Mouse (Mus musculus) midbrain, embryonic 13.5 days (tissue): ENCODE data around the gene Camkmt. TPM values are rescaled to one million over a fixed set of nuclear protein-coding genes. Genes with fewer than 3 reads are reported as not detected.

Experiments
- ATAC-seq: fragments of 200-750 bp; cut with Nextera tagmentation; 2 replicates; pipeline ENCODE4 v1.8.0; 2017; ENCODE audit warnings: mild to moderate bottlenecking, moderate TSS enrichment, moderate library complexity
- H3K27ac ChIP-seq: fragments of 300-500 bp; sonication (generic); 2 replicates; pipeline ENCODE4 v1.5.1; 2015; ENCODE audit warnings: inconsistent platforms, mild to moderate bottlenecking, moderate library complexity
- H3K27me3 ChIP-seq: fragments of 300-500 bp; sonication (generic); 2 replicates; pipeline ENCODE4 v1.6.1; 2015; ENCODE audit warnings: mild to moderate bottlenecking, inconsistent platforms
- H3K36me3 ChIP-seq: fragments of 300-500 bp; sonication (generic); 2 replicates; pipeline ENCODE4 v1.6.1; 2015; ENCODE audit warnings: mild to moderate bottlenecking, inconsistent platforms
- H3K4me1 ChIP-seq: fragments of 300-500 bp; sonication (generic); replicated peaks from 2 replicates; pipeline ENCODE4 v1.6.1; 2015; ENCODE audit warnings: inconsistent platforms
- H3K4me2 ChIP-seq: fragments of 300-500 bp; sonication (generic); replicated peaks from 2 replicates; pipeline ENCODE4 v1.6.1; 2015; ENCODE audit warnings: moderate library complexity, mild to moderate bottlenecking, inconsistent platforms
- H3K4me3 ChIP-seq: fragments of 300-500 bp; sonication (generic); replicated peaks from 2 replicates; pipeline ENCODE4 v1.5.1; 2015; ENCODE audit warnings: mild to moderate bottlenecking, inconsistent platforms
- H3K9ac ChIP-seq: fragments of 300-500 bp; sonication (generic); replicated peaks from 2 replicates; pipeline ENCODE4 v1.6.1; 2015; ENCODE audit warnings: mild to moderate bottlenecking, inconsistent platforms
- H3K9me3 ChIP-seq: fragments of 300-500 bp; sonication (generic); 2 replicates; pipeline ENCODE4 v1.6.1; 2016; ENCODE audit warnings: mild to moderate bottlenecking, inconsistent platforms
- WGBS: fragments of 180-500 bp; shearing (Covaris S2); methylation state at CpG from one replicate; pipeline ENCODE4 v1.1.7; 2015; 5-methylcytosine and 5-hydroxymethylcytosine counted together
- polyA plus RNA-seq: library from polyadenylated mRNA; unstranded; fragments of >200 nt; fragmentation: Nextera tagmentation; extraction: Ambion mirVana; gene quantifications from 2 replicates; pipeline ENCODE4 v1.2.1, GENCODE M21; 2015

Gene Camkmt
- polyA plus RNA-seq, 1 experiment from 2014 or later, result 18.6 TPM

DNA sequence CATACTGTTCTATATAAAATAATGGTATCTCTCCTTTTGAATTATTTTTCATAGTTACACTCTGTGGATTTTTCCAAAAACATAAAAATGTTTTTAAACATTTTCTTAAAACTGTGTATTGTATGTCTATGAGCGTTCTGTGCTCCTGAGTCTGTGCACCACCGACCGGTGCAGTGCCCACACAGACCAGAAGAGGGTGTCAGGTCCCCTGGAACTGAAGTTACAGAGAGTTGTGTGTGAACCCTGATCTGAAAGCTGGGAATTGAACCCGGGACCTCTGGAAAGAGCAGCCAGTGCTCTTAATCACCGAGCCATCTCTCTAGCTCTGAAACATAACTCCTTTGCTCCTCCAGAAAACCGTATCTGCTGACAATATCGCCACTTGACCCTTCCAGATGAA lies 262.4 kb downstream of the Camkmt start:
- Histone ChIP-seq H3K4me2 (no peak overlapping the region), H3K4me3 (no peak overlapping the region), H3K9me3 (no peaks in the 10 kb centered on the region), H3K27me3 (no peaks in the 10 kb centered on the region), H3K36me3 (no peaks in the 10 kb centered on the region), H3K27ac (no peak overlapping the region), H3K9ac (no peak overlapping the region), H3K4me1 (no peaks in the 10 kb centered on the region)
- ATAC-seq, result no peak
- 90% methylated on average over 7 of the region's 7 CpGs for WGBS

DNA sequence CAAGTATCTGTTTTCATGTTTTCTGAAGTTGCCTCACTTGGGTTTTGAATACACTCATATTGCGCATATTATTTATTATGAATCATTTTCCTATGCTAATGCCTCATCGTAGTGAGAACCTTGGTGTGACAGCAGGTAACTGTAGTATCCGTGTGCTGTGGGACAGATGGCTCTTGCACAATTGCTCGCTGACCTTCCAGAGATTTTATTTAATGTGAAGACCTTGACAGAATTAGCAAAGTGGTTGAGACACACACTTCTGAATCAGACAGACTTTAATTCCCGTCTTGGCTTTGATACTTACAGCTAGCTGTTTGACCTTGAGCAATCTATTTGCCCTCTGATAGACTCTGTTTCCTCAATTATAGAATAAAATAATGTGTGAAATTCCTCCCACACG lies 262.8 kb downstream of the Camkmt start:
- Histone ChIP-seq H3K4me3 (no peak overlapping the region), H3K9me3 (no peaks in the 10 kb centered on the region), H3K4me1 (no peaks in the 10 kb centered on the region), H3K27me3 (no peaks in the 10 kb centered on the region), H3K4me2 (no peak overlapping the region), H3K27ac (no peak overlapping the region), H3K9ac (no peak overlapping the region), H3K36me3 (no peaks in the 10 kb centered on the region)
- no peak for ATAC-seq
- 81% methylated on average over 6 of the region's 6 CpGs for WGBS

DNA sequence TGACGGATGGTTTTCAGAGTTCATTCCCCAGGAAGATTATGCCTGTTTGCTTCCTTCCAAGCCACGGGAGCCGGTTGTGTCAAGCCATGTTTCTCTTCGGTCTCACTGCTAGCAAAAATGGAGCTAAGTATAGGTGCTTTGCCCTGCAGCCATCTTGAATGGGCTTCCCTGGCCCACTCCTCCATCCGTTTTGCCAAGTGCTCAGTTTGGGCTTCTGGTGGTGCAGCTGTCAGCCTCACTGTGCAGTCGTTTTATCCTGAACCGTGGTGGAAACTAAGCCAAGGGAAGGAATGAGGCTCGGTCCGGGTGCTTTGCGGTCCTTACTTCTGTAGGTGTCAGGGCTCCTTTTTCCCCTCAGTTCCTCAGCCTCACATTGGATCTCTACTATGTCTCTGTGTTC lies 263.3 kb downstream of the Camkmt start:
- Histone ChIP-seq H3K27ac (no peak overlapping the region), H3K4me3 (no peak overlapping the region), H3K36me3 (no peaks in the 10 kb centered on the region), H3K4me1 (no peaks in the 10 kb centered on the region), H3K9ac (no peak overlapping the region), H3K4me2 (no peak overlapping the region), H3K27me3 (no peaks in the 10 kb centered on the region), H3K9me3 (no peaks in the 10 kb centered on the region)
- ATAC-seq, result no peak
- 87% methylated on average over 10 of the region's 10 CpGs for WGBS

DNA sequence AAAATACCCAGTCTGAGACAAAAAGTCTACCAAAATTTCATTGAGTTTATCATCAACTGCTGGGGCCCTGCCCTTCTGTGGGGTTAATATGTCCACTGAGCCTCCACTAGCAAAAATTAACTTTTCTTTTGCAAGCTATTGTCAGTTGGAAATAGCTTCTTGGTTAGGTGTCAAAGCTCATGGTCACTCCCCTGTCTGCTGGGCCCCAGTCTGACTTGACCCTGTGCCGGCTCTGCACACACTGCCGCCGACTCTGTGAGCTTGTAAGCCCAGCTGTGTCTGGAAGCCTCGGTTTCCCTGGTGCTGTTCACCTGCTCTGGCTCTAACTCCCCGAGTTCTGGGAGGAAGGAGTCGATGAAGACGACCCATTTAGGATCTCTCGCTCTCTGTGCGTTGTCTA lies 265.0 kb downstream of the Camkmt start:
- Histone ChIP-seq H3K4me1 (no peaks in the 10 kb centered on the region), H3K4me3 (no peak overlapping the region), H3K36me3 (no peaks in the 10 kb centered on the region), H3K9me3 (no peaks in the 10 kb centered on the region), H3K4me2 (no peak overlapping the region), H3K27me3 (no peaks in the 10 kb centered on the region), H3K9ac (no peak overlapping the region), H3K27ac (no peak overlapping the region)
- 89% methylated on average over 9 of the region's 9 CpGs for WGBS
- no peak for ATAC-seq

DNA sequence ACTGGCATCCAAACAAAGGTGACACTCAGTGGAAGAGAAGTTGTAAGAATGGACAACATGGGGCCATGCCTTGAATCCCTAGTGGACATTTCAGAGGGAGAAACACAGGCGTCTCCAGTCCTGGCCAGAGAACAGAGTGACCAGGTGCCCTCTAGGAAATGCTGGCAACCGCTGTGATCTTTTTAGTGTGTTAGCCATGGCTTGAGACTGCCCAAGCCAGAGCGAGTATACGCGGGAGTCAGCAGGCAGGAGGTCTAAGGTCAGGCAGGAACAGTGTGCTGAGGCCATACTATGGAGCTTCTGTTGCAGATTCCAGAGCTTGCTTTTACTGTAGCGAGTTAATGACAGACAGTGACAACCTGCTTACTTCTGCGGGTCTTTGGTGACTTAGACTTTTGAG lies 270.7 kb downstream of the Camkmt start:
- whole genome bisulfite sequencing, result 87% methylated on average over 7 of the region's 7 CpGs
- Histone ChIP-seq H3K9me3 (no peaks in the 10 kb centered on the region), H3K4me2 (no peak overlapping the region), H3K27me3 (no peaks in the 10 kb centered on the region), H3K4me1 (no peaks in the 10 kb centered on the region), H3K9ac (no peak overlapping the region), H3K36me3 (no peaks in the 10 kb centered on the region), H3K4me3 (no peak overlapping the region), H3K27ac (no peak overlapping the region)
- ATAC-seq, result no peak

DNA sequence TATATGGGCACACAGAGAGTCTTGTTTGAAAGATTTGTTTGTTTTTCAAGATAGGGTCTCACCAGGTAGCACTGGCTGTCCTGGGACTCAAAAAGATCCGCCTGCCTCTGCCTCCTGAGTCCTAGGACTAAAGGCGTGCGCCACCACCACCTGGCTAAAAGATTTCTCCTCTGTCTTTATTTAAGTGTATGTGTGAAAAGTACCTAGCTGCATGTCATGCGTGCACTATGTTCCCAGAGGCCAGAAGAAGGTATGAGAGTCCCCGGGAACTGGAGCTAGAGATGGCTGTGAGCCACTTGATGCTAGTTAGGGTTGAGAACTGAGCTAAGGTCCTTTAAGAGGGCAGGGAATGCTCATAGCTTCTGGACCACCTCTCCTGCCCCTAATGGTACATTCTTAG lies 277.0 kb downstream of the Camkmt start:
- Histone ChIP-seq H3K9ac (no peak overlapping the region), H3K27me3 (peaks cover 51% of the 10 kb centered on the region), H3K4me2 (no peak overlapping the region), H3K27ac (no peak overlapping the region), H3K9me3 (no peaks in the 10 kb centered on the region), H3K36me3 (no peaks in the 10 kb centered on the region), H3K4me1 (no peaks in the 10 kb centered on the region), H3K4me3 (no peak overlapping the region)
- ATAC-seq, result no peak
- 98% methylated on average over 5 of the region's 5 CpGs for WGBS

DNA sequence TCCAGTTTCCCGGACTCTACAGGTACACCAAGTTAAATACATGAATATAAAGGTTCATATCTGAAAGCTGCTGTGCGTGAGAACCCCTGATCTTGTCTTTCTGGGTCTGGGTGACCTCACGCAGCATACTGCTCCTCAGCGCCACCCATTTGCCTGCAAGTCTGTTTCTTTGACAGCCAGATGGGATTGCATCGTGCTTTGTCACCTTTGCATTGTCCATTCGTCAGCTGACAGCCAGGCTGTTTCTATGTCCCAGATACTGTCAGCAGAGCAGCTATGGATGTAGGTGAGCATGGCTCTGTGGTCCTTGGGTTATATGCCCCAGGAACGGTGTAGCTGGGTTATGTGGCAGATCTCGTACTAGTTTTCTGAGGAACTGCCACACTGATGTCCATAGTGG lies 278.4 kb downstream of the Camkmt start:
- Histone ChIP-seq H3K9ac (no peak overlapping the region), H3K4me2 (no peak overlapping the region)

DNA sequence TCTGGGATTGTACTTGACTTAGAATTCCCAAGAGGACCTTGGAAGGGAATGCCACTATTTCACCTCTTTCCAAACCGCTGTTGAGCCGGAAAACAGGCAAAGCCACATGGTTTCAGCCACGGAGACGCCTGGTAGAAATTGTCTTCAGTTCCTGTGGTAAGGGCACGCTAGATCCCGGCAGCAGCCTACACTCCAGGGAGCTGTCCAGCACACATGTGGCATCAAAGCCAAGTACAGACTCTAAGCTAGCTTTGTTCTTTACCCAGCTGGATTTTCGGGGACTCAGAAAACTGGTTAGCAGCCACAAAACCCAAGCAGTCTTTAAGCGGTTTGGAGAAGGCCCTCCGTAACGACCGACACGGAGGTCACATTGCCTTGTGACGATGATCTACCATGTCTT lies 281.7 kb downstream of the Camkmt start:
- Histone ChIP-seq H3K27ac (no peak overlapping the region), H3K36me3 (no peaks in the 10 kb centered on the region), H3K9ac (no peak overlapping the region), H3K9me3 (no peaks in the 10 kb centered on the region), H3K27me3 (peaks cover 73% of the 10 kb centered on the region), H3K4me2 (no peak overlapping the region), H3K4me3 (no peak overlapping the region), H3K4me1 (peaks cover 26% of the 10 kb centered on the region)
- no peak for ATAC-seq
- 85% methylated on average over 13 of the region's 13 CpGs for WGBS

More for the DNA sequence above, 278.4 kb downstream of the Camkmt start:
- Histone ChIP-seq H3K36me3 (no peaks in the 10 kb centered on the region), H3K27me3 (peaks cover 62% of the 10 kb centered on the region), H3K4me1 (peaks cover 2% of the 10 kb centered on the region; the same call in 1 of the 2 replicates), H3K27ac (no peak overlapping the region), H3K9me3 (no peaks in the 10 kb centered on the region), H3K4me3 (no peak overlapping the region)
- no peak for ATAC-seq
- WGBS, result 82% methylated on average over 8 of the region's 8 CpGs

DNA sequence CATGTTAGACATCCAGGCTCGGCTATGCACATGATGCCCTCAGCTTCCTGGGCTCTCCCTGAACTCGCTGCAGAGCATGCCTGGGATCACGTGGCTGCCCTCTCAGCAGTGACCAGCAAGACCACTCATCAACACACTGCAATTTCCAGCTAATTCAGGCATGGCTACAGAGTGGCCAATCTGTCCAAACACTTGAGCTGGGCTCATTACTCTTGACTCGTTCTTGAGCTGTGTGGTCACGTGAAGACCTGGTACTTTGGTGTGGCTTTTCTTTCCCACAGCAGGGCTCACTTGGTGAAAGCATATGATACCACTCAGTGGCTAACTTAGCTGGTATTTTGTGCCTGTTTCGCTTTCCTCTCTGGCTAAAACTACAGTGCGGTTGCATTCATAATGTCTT lies 282.2 kb downstream of the Camkmt start:
- no peak overlapping the region for H3K4me2 ChIP-seq
- H3K4me3 ChIP-seq, result no peak overlapping the region
- H3K27ac ChIP-seq, result no peak overlapping the region
- ATAC-seq, result no peak
- H3K9me3 ChIP-seq, result no peaks in the 10 kb centered on the region
- H3K27me3 ChIP-seq, result peaks cover 71% of the 10 kb centered on the region
- H3K4me1 ChIP-seq, result peaks cover 26% of the 10 kb centered on the region
- 86% methylated on average over 7 of the region's 7 CpGs for WGBS
- no peaks in the 10 kb centered on the region for H3K36me3 ChIP-seq
- no peak overlapping the region for H3K9ac ChIP-seq

DNA sequence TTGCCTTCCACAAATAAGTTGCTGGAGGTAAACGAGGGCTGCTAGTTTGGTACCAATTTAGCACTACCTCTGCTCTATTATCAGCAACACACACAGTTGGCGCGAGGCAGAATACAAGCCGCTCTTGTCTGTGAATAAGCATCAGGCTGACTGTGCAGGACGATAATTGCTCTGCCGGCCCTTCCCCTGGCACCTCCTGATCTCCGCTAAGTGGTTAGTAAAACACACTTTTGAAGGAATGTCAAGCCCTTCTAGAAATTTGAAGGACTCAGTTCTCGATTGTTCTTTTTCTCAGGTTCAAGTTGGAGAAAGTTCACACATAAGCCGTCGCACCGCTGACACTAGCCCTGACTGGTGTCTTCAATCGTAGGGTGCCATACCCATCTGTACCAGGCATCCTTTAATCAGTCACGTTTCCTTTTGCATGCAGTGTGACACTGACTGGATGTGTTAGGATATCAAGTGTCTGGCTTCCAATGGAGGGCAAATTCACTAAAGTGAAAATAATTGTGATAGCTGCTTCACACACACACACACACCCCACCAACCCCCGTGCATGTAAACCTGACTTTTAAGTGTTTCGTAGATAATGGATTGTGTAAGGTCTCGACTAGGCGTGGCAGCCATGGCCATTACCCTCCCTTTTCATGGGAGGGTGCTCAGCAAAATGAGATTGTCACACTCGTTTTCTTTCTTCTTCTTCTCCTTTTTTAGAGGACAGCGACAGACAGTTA lies 283.9 kb downstream of the Camkmt start:
- Histone ChIP-seq H3K9me3 (no peaks in the 10 kb centered on the region), H3K9ac (no peak overlapping the region), H3K27ac (no peak overlapping the region), H3K4me1 (peaks cover 26% of the 10 kb centered on the region), H3K27me3 (peaks cover 70% of the 10 kb centered on the region), H3K4me2 (no peak overlapping the region), H3K4me3 (no peak overlapping the region), H3K36me3 (no peaks in the 10 kb centered on the region)
- ATAC-seq, result no peak
- 57% methylated on average over 19 of the region's 19 CpGs for WGBS

DNA sequence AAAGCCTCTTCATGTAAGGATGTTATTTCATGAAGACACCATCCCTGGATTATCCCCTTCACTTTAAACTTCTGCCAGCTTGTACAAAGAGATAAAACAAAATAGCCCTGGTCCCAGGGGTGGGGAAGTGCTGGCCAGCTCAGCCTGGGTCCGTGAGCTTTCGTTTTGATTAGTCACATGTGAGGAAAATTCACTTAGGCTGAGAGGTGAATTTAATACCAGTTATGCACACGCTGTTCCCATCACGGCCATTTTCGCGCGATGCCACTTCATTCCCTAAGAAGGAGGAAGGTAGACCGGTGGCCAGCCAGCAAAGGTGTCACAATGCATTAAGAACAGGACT lies 284.5 kb downstream of the Camkmt start:
- H3K36me3 ChIP-seq, result no peaks in the 10 kb centered on the region
- peaks cover 69% of the 10 kb centered on the region for H3K27me3 ChIP-seq
- no peak overlapping the region for H3K27ac ChIP-seq
- no peak overlapping the region for H3K4me3 ChIP-seq
- ATAC-seq, result peak; percentile 34; the same call in 1 of the 2 replicates
- H3K4me2 ChIP-seq, result no peak overlapping the region
- H3K9me3 ChIP-seq, result no peaks in the 10 kb centered on the region
- no peak overlapping the region for H3K9ac ChIP-seq
- peaks cover 26% of the 10 kb centered on the region for H3K4me1 ChIP-seq
- WGBS, result 37% methylated on average over 8 of the region's 8 CpGs

DNA sequence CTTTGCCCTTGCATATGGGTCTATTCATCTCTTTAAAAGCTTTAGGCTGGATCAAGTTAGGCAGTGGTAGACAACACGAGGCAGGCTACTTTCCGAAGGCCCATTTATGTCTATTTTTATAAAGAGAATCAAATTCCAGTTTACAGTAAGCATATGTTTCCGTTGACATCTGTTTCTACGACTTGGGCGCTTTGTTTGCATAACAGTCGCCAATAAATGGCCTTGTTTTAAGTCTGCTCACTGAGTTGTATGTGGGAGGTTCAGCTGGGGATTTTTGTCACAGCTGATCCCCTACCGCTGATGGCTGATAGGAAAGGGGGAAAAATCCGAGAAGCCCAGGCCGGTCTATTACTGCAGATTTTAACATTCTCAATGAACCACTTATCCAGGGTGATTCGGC lies 285.2 kb downstream of the Camkmt start:
- Histone ChIP-seq H3K36me3 (no peaks in the 10 kb centered on the region), H3K9me3 (no peaks in the 10 kb centered on the region), H3K9ac (no peak overlapping the region), H3K4me1 (peaks cover 26% of the 10 kb centered on the region), H3K4me3 (no peak overlapping the region), H3K27ac (no peak overlapping the region), H3K27me3 (peaks cover 63% of the 10 kb centered on the region), H3K4me2 (no peak overlapping the region)
- 58% methylated on average over 10 of the region's 10 CpGs for WGBS
- no peak for ATAC-seq

DNA sequence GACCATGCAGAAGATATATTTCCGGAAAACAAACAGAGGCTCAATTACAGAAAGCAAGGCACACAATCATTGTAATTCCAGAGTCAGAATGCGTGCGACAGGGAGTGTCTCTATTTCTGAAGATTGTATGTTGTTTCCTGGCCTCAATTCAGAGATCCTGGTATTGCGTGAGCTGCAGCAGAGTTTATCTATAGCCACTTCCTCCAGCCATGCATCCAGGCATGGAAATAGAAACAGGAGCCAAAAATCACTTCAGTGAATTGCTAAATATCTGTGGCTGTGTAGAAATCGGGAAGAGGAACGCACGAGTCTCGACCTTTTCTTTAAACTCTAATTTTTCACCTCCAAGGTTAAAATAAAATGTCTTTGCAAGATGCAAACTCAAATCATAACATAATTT lies 287.1 kb downstream of the Camkmt start:
- Histone ChIP-seq H3K9me3 (no peaks in the 10 kb centered on the region), H3K4me2 (no peak overlapping the region), H3K27ac (no peak overlapping the region), H3K9ac (no peak overlapping the region), H3K4me3 (no peak overlapping the region), H3K27me3 (peaks cover 53% of the 10 kb centered on the region), H3K36me3 (no peaks in the 10 kb centered on the region), H3K4me1 (peaks cover 29% of the 10 kb centered on the region)
- 87% methylated on average over 8 of the region's 8 CpGs for WGBS
- ATAC-seq, result no peak
